Mouse (Mus musculus): ENCODE results near the gene Gadd45b.

Gadd45b gene

GRCm38 (mm10) chr10:80909375-80910162, 20.3 kb upstream of the Gadd45b start:
- DNase-seq (ENCODE audit: low spot score in 2 of 2): no peak

- DNase-seq (ENCODE audit: low spot score in 2 of 2): no peak
Observed at GRCm38 (mm10) chr10:80911354-80911753, 18.5 kb upstream of the Gadd45b start.

GRCm38 (mm10) chr10:80911891-80912290, 18.0 kb upstream of the Gadd45b start:
- no peak for DNase-seq (ENCODE audit: low spot score in 2 of 2)

GRCm38 (mm10) chr10:80913364-80914011, 16.4 kb upstream of the Gadd45b start:
- no peak for DNase-seq (ENCODE audit: low spot score in 2 of 2)

- no peak for DNase-seq (ENCODE audit: low spot score in 2 of 2)
Observed at GRCm38 (mm10) chr10:80914253-80914656, 15.6 kb upstream of the Gadd45b start.

GRCm38 (mm10) chr10:80915260-80915659, 14.6 kb upstream of the Gadd45b start:
- no peak for DNase-seq (ENCODE audit: low spot score in 2 of 2)

- DNase-seq (ENCODE audit: low spot score in 2 of 2): no peak
Observed at GRCm38 (mm10) chr10:80915736-80916135, 14.1 kb upstream of the Gadd45b start.

GRCm38 (mm10) chr10:80917336-80917778, 12.5 kb upstream of the Gadd45b start:
- DNase-seq (ENCODE audit: low spot score in 2 of 2): no peak

- DNase-seq (ENCODE audit: low spot score in 2 of 2): peak; percentile 82
Observed at GRCm38 (mm10) chr10:80917779-80918434, 12.0 kb upstream of the Gadd45b start, which contains the start of gene Lmnb2. Gene Lmnb2 (minus strand): TSS chr10:80918245.

- DNase-seq (ENCODE audit: low spot score in 2 of 2): no peak
Observed at GRCm38 (mm10) chr10:80921923-80922322, 8.0 kb upstream of the Gadd45b start.

GRCm38 (mm10) chr10:80925472-80925871, 4.4 kb upstream of the Gadd45b start:
- no peak for DNase-seq (ENCODE audit: low spot score in 2 of 2)

GRCm38 (mm10) chr10:80928586-80929298, 1.1 kb upstream of the Gadd45b start:
- DNase-seq (ENCODE audit: low spot score in 2 of 2): peak; percentile 89 to 90

- peak; percentile 49 to 55 for DNase-seq (ENCODE audit: low spot score in 2 of 2)
Observed at GRCm38 (mm10) chr10:80930361-80931152, 684 bp downstream of the Gadd45b start.

GRCm38 (mm10) chr10:80931153-80931671, 1.3 kb downstream of the Gadd45b start:
- no peak for DNase-seq (ENCODE audit: low spot score in 2 of 2)

- DNase-seq (ENCODE audit: low spot score in 2 of 2): no peak
Observed at GRCm38 (mm10) chr10:80931695-80932094, 1.8 kb downstream of the Gadd45b start.

GRCm38 (mm10) chr10:80932206-80932605, 2.3 kb downstream of the Gadd45b start:
- DNase-seq (ENCODE audit: low spot score in 2 of 2): no peak

GRCm38 (mm10) chr10:80932700-80933420, 3.0 kb downstream of the Gadd45b start:
- DNase-seq (ENCODE audit: low spot score in 2 of 2): no peak

GRCm38 (mm10) chr10:80933421-80933979, 3.6 kb downstream of the Gadd45b start:
- no peak for DNase-seq (ENCODE audit: low spot score in 2 of 2)

GRCm38 (mm10) chr10:80934136-80934985, 4.5 kb downstream of the Gadd45b start:
- no peak for DNase-seq (ENCODE audit: low spot score in 2 of 2)

All from right cerebral cortex, postnatal 36 days (tissue).